Mouse (Mus musculus) heart, postnatal 0 days (tissue): ENCODE measurements around the gene Stab2.

ENCODE experiments used
- CTCF ChIP-seq: IDR thresholded peaks from 2 replicates; pipeline ENCODE4 v1.5.1; 2016; ENCODE audit warnings: antibody characterized with exemption, control low read depth, low read depth
- EP300 ChIP-seq: IDR thresholded peaks from 2 replicates; pipeline ENCODE4 v1.6.1; 2016; ENCODE audit warnings: antibody characterized with exemption, low read depth

DNA sequence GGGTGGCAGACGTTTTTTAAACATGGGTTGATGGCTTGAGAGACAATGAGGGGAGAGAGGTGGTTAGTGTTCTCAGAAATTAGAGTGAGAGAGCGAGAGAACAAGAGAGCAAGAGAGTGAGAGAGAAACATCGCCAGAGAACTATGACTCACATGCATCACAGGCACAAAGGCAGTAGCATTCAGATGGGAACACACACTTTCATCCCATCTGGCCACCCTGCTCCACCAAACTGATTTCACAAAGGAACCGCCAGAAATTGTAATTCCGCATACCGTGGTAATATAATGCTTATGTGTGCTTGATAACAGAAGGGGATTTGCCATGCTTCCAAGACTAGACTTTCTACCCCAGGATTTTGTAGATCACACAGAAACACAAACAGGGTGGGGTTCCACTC lies 38.5 kb downstream of the Stab2 start:
- TF ChIP-seq CTCF (no peak), EP300 (no peak)
